Mouse (Mus musculus): ENCODE measurements around the gene Dlg2. TPM values are rescaled to one million over a fixed set of nuclear protein-coding genes. Genes with fewer than 3 reads are reported as not detected.

Gene Dlg2
- polyA plus RNA-seq, 1 experiment: 6.0 TPM

GRCm38 (mm10) chr7:91591261-91592170 lies 1115.0 kb downstream of the Dlg2 start:
- DNase-seq: no peak
- Histone ChIP-seq H3K27ac (ENCODE audit: control insufficient read depth, insufficient read depth, low read length) (no peak overlapping the region), H3K4me1 (replicated peaks; ENCODE audit: control insufficient read depth, insufficient read depth, low read length) (no peaks in the 10 kb centered on the region), H3K36me3 (ENCODE audit: control insufficient read depth, insufficient read depth, low read length) (no peaks in the 10 kb centered on the region), H3K4me3 (ENCODE audit: control insufficient read depth, insufficient read depth, low read length) (no peak overlapping the region), H3K27me3 (ENCODE audit: control insufficient read depth, insufficient read depth, low read length) (no peaks in the 10 kb centered on the region)
- 81% methylated on average over 5 of the region's 5 CpGs for WGBS
- TF ChIP-seq CTCF (IDR thresholded peaks at IDR 0.05; ENCODE audit: borderline replicate concordance, control insufficient read depth, extremely low read depth, insufficient read depth, low read length, poor library complexity) (no peak), POLR2A (IDR thresholded peaks at IDR 0.05; ENCODE audit: control insufficient read depth, extremely low read depth, insufficient read depth, low read length, poor library complexity) (no peak)

- 41% methylated on average over 4 of the region's 4 CpGs for WGBS
- no peaks in the 10 kb centered on the region for H3K36me3 ChIP-seq (ENCODE audit: control insufficient read depth, insufficient read depth, low read length)
- no peak for DNase-seq
These were observed 1122.1 kb downstream of the Dlg2 start for GRCm38 (mm10) chr7:91598549-91598948.

GRCm38 (mm10) chr7:91601307-91601706 lies 1124.8 kb downstream of the Dlg2 start:
- no peak for DNase-seq
- TF ChIP-seq CTCF (IDR thresholded peaks at IDR 0.05; ENCODE audit: borderline replicate concordance, control insufficient read depth, extremely low read depth, insufficient read depth, low read length, poor library complexity): no peak
- no peak for TF ChIP-seq POLR2A (IDR thresholded peaks at IDR 0.05; ENCODE audit: control insufficient read depth, extremely low read depth, insufficient read depth, low read length, poor library complexity)
- H3K4me3 ChIP-seq (ENCODE audit: control insufficient read depth, insufficient read depth, low read length): no peak overlapping the region
- H3K27me3 ChIP-seq (ENCODE audit: control insufficient read depth, insufficient read depth, low read length): no peaks in the 10 kb centered on the region
- no peaks in the 10 kb centered on the region for H3K4me1 ChIP-seq (replicated peaks; ENCODE audit: control insufficient read depth, insufficient read depth, low read length)
- H3K27ac ChIP-seq (ENCODE audit: control insufficient read depth, insufficient read depth, low read length): no peak overlapping the region
- H3K36me3 ChIP-seq (ENCODE audit: control insufficient read depth, insufficient read depth, low read length): no peaks in the 10 kb centered on the region

More at GRCm38 (mm10) chr7:91598549-91598948, 1122.1 kb downstream of the Dlg2 start:
- Histone ChIP-seq H3K4me3 (ENCODE audit: control insufficient read depth, insufficient read depth, low read length) (no peak overlapping the region), H3K27me3 (ENCODE audit: control insufficient read depth, insufficient read depth, low read length) (no peaks in the 10 kb centered on the region), H3K27ac (ENCODE audit: control insufficient read depth, insufficient read depth, low read length) (no peak overlapping the region), H3K4me1 (replicated peaks; ENCODE audit: control insufficient read depth, insufficient read depth, low read length) (no peaks in the 10 kb centered on the region)
- TF ChIP-seq POLR2A (IDR thresholded peaks at IDR 0.05; ENCODE audit: control insufficient read depth, extremely low read depth, insufficient read depth, low read length, poor library complexity): no peak
- TF ChIP-seq CTCF (IDR thresholded peaks at IDR 0.05; ENCODE audit: borderline replicate concordance, control insufficient read depth, extremely low read depth, insufficient read depth, low read length, poor library complexity): no peak

- Histone ChIP-seq H3K36me3 (ENCODE audit: control insufficient read depth, insufficient read depth, low read length) (no peaks in the 10 kb centered on the region), H3K4me1 (replicated peaks; ENCODE audit: control insufficient read depth, insufficient read depth, low read length) (no peaks in the 10 kb centered on the region), H3K27ac (ENCODE audit: control insufficient read depth, insufficient read depth, low read length) (no peak overlapping the region), H3K27me3 (ENCODE audit: control insufficient read depth, insufficient read depth, low read length) (no peaks in the 10 kb centered on the region), H3K4me3 (ENCODE audit: control insufficient read depth, insufficient read depth, low read length) (no peak overlapping the region)
- no peak for TF ChIP-seq CTCF (IDR thresholded peaks at IDR 0.05; ENCODE audit: borderline replicate concordance, control insufficient read depth, extremely low read depth, insufficient read depth, low read length, poor library complexity)
- no peak for TF ChIP-seq POLR2A (IDR thresholded peaks at IDR 0.05; ENCODE audit: control insufficient read depth, extremely low read depth, insufficient read depth, low read length, poor library complexity)
- WGBS: 80% methylated on average over 4 of the region's 4 CpGs
- DNase-seq: no peak
These were observed 1127.1 kb downstream of the Dlg2 start for GRCm38 (mm10) chr7:91603561-91603960.

GRCm38 (mm10) chr7:91653033-91653432 lies 1176.6 kb downstream of the Dlg2 start:
- Histone ChIP-seq H3K36me3 (ENCODE audit: control insufficient read depth, insufficient read depth, low read length) (no peaks in the 10 kb centered on the region), H3K27ac (ENCODE audit: control insufficient read depth, insufficient read depth, low read length) (no peak overlapping the region), H3K4me3 (ENCODE audit: control insufficient read depth, insufficient read depth, low read length) (no peak overlapping the region), H3K4me1 (replicated peaks; ENCODE audit: control insufficient read depth, insufficient read depth, low read length) (no peaks in the 10 kb centered on the region), H3K27me3 (ENCODE audit: control insufficient read depth, insufficient read depth, low read length) (no peaks in the 10 kb centered on the region)
- no peak for DNase-seq
- 86% methylated on average over 1 of the region's 1 CpGs for WGBS
- TF ChIP-seq POLR2A (IDR thresholded peaks at IDR 0.05; ENCODE audit: control insufficient read depth, extremely low read depth, insufficient read depth, low read length, poor library complexity): no peak
- no peak for TF ChIP-seq CTCF (IDR thresholded peaks at IDR 0.05; ENCODE audit: borderline replicate concordance, control insufficient read depth, extremely low read depth, insufficient read depth, low read length, poor library complexity)

GRCm38 (mm10) chr7:91659498-91659897 lies 1183.0 kb downstream of the Dlg2 start:
- Histone ChIP-seq H3K4me1 (replicated peaks; ENCODE audit: control insufficient read depth, insufficient read depth, low read length) (no peaks in the 10 kb centered on the region), H3K27ac (ENCODE audit: control insufficient read depth, insufficient read depth, low read length) (no peak overlapping the region), H3K36me3 (ENCODE audit: control insufficient read depth, insufficient read depth, low read length) (no peaks in the 10 kb centered on the region), H3K27me3 (ENCODE audit: control insufficient read depth, insufficient read depth, low read length) (no peaks in the 10 kb centered on the region), H3K4me3 (ENCODE audit: control insufficient read depth, insufficient read depth, low read length) (no peak overlapping the region)
- DNase-seq: no peak
- WGBS: 94% methylated on average over 2 of the region's 2 CpGs
- TF ChIP-seq CTCF (IDR thresholded peaks at IDR 0.05; ENCODE audit: borderline replicate concordance, control insufficient read depth, extremely low read depth, insufficient read depth, low read length, poor library complexity) (no peak), POLR2A (IDR thresholded peaks at IDR 0.05; ENCODE audit: control insufficient read depth, extremely low read depth, insufficient read depth, low read length, poor library complexity) (no peak)
